Mouse (Mus musculus): ENCODE measurements around the gene Pitpnm2. TPM values are rescaled to one million over a fixed set of nuclear protein-coding genes. Genes with fewer than 3 reads are reported as not detected.
"Not testable (repeated sequence)": the region's sequence is repeated elsewhere in the genome, so short reads cannot be mapped to it uniquely, and the experiment has no call there.

Pitpnm2 gene
- polyA plus RNA-seq, 2 experiments, result 1.9 to 4.7 TPM

DNA sequence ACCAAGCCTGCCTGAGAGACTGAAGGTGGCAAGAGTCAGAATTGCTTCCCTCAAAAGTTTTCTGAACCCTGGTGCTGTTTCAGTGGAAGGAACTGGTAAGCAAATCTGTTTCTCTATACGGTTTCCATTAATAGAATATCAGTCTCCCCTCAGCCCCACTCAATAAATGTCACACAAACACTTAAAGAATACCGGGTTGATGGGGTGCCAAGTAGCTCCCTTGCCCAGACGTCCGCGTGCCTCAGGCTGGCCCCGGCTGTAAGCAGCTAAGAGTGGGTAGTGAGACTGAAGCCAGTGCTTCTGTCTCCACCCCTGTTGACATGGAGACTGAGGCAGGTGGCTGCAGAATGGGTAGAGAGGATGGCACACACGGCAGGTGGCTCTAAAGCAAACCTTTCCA is 30.6 kb downstream of the Pitpnm2 start:
- Histone ChIP-seq H3K4me2 (ENCODE audit: low read depth) (no peak overlapping the region), H3K9ac (replicated peaks) (no peak overlapping the region), H3K36me3 (replicated peaks; ENCODE audit: control insufficient read depth, insufficient read depth, low read depth) (no peaks in the 10 kb centered on the region), H3K4me3 (ENCODE audit: insufficient read depth in 1 of 2, low read depth in 2 of 2, low read length in 2 of 2) (no peak overlapping the region), H3K4me1 (replicated peaks; ENCODE audit: control insufficient read depth in 2 of 2, insufficient read depth in 2 of 2, low read length in 1 of 2) (peaks cover 0 to 9% of the 10 kb centered on the region in 2 experiments; a peak in 3 of 4 replicates), H3K27me3 (ENCODE audit: control insufficient read depth, insufficient read depth, low read length) (no peaks in the 10 kb centered on the region), H3K9me3 (ENCODE audit: control insufficient read depth, low read length) (no peaks in the 10 kb centered on the region), H3K27ac (no peak overlapping the region)
- ATAC-seq (ENCODE audit: insufficient read depth), result no peak
- 75% methylated on average over 7 of the region's 7 CpGs for WGBS (ENCODE audit: insufficient replicate concordance)
- no peak for TF ChIP-seq EP300 (IDR thresholded peaks at IDR 0.05; ENCODE audit: low read depth)
- no peak for TF ChIP-seq CTCF (IDR thresholded peaks at IDR 0.05; ENCODE audit: low read depth)
- DNase-seq (ENCODE audit: low read depth in 3 of 3, low spot score in 3 of 3), result no peak

DNA sequence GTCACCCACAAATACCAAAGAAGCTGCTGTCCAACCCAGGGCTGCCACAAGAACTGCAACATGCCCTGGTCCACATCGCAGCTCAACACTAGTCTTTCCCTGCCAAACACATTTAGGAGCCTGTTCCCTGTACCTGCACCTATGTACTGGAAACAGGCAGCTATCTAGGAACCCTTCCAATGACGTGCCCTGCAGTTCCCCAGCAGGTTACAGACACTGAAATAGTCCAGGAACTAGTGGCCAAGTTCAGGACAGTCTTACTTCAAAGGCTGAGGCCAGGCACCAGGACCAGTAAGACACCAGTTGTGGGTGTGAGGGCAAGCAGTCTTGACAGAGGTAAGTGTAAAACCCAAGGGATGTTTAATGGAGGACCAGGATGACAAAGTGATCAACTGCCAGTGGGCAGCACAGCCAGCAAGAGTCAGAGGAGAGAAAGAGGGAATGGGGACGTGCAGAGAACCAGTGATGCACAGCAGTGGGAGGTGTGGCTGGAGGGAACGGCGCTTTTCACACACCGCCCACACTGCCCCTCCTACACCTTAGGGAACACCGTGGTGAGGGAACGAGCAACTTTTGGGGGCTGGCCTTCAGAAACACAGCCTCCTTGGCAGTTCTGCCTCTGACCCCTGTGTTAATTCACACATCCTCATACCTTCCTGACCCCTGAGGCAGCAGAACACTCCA is 31.9 kb downstream of the Pitpnm2 start:
- TF ChIP-seq CTCF (IDR thresholded peaks at IDR 0.05; ENCODE audit: low read depth) (no peak), EP300 (IDR thresholded peaks at IDR 0.05; ENCODE audit: low read depth) (no peak)
- Histone ChIP-seq H3K4me3 (ENCODE audit: insufficient read depth in 1 of 2, low read depth in 2 of 2, low read length in 2 of 2) (no peak overlapping the region), H3K27ac (no peak overlapping the region), H3K27me3 (ENCODE audit: control insufficient read depth, insufficient read depth, low read length) (no peaks in the 10 kb centered on the region), H3K9ac (replicated peaks) (no peak overlapping the region), H3K4me2 (ENCODE audit: low read depth) (no peak overlapping the region), H3K9me3 (ENCODE audit: control insufficient read depth, low read length) (no peaks in the 10 kb centered on the region), H3K4me1 (replicated peaks; ENCODE audit: control insufficient read depth in 2 of 2, insufficient read depth in 2 of 2, low read length in 1 of 2) (peaks cover 0 to 12% of the 10 kb centered on the region in 2 experiments; a peak in 3 of 4 replicates), H3K36me3 (replicated peaks; ENCODE audit: control insufficient read depth, insufficient read depth, low read depth) (no peaks in the 10 kb centered on the region)
- DNase-seq (ENCODE audit: low read depth in 3 of 3, low spot score in 3 of 3), result no peak
- no peak for ATAC-seq (ENCODE audit: insufficient read depth)
- 53% methylated on average over 8 of the region's 8 CpGs for WGBS (ENCODE audit: insufficient replicate concordance)

DNA sequence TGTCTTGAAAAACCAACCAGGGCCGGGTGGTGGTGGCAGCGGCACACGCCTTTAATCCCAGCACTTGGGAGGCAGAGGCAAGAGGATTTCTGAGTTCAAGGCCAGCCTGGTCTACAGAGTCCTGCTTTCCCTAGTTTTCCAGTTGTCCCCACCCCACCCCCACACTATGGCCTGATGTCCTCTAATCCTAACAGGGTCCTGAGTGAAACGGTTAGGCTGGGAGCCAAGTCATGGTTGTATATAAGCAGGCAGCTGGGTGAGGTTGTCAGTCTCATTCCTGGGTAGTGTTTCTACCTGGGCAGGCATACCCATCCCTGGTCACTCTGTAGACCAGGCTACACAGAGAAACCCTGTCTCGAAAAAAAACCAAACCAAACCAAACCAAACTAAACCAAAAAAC is 32.5 kb downstream of the Pitpnm2 start:
- H3K36me3 ChIP-seq (replicated peaks; ENCODE audit: control insufficient read depth, insufficient read depth, low read depth); H3K4me3 ChIP-seq (ENCODE audit: insufficient read depth in 1 of 2, low read depth in 2 of 2, low read length in 2 of 2); H3K27ac ChIP-seq; H3K27me3 ChIP-seq (ENCODE audit: control insufficient read depth, insufficient read depth, low read length); H3K9ac ChIP-seq (replicated peaks); H3K4me2 ChIP-seq (ENCODE audit: low read depth); DNase-seq (ENCODE audit: low read depth in 3 of 3, low spot score in 3 of 3); H3K9me3 ChIP-seq (ENCODE audit: control insufficient read depth, low read length); ATAC-seq (ENCODE audit: insufficient read depth): not testable (repeated sequence)
- peaks cover 0 to 12% of the 10 kb centered on the region in 2 experiments; a peak in 3 of 4 replicates for H3K4me1 ChIP-seq (replicated peaks; ENCODE audit: control insufficient read depth in 2 of 2, insufficient read depth in 2 of 2, low read length in 1 of 2)
- WGBS (ENCODE audit: insufficient replicate concordance), result 72% methylated on average over 5 of the region's 5 CpGs

DNA sequence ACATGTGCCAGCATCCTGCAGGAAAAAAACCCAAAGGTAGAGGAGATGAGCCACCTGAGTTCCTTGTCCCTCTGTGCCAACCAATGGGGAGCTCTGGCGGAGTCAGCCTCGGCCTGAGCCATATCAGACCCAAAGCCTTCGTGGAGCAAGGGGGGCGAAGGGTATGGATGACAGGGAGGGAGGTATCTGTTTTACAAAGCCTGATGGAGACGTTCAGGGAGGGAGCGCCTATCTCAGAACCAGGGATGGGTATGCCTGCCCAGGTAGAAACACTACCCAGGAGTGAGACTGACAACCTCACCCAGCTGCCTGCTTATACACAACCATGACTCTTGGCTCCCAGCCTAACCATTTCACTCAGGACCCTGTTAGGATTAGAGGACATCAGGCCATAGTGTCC is 33.2 kb downstream of the Pitpnm2 start:
- ATAC-seq (ENCODE audit: insufficient read depth) (no peak), DNase-seq (ENCODE audit: low read depth in 3 of 3, low spot score in 3 of 3) (no peak)
- Histone ChIP-seq H3K4me3 (ENCODE audit: insufficient read depth in 1 of 2, low read depth in 2 of 2, low read length in 2 of 2) (no peak overlapping the region), H3K4me2 (ENCODE audit: low read depth) (no peak overlapping the region), H3K9me3 (ENCODE audit: control insufficient read depth, low read length) (no peaks in the 10 kb centered on the region), H3K9ac (replicated peaks) (no peak overlapping the region), H3K4me1 (replicated peaks; ENCODE audit: control insufficient read depth in 2 of 2, insufficient read depth in 2 of 2, low read length in 1 of 2) (peaks cover 0 to 7% of the 10 kb centered on the region in 2 experiments; a peak in 3 of 4 replicates), H3K27ac (no peak overlapping the region), H3K27me3 (ENCODE audit: control insufficient read depth, insufficient read depth, low read length) (no peaks in the 10 kb centered on the region), H3K36me3 (replicated peaks; ENCODE audit: control insufficient read depth, insufficient read depth, low read depth) (no peaks in the 10 kb centered on the region)
- WGBS (ENCODE audit: insufficient replicate concordance), result 70% methylated on average over 6 of the region's 6 CpGs
- TF ChIP-seq EP300 (IDR thresholded peaks at IDR 0.05; ENCODE audit: low read depth) (no peak), CTCF (IDR thresholded peaks at IDR 0.05; ENCODE audit: low read depth) (no peak)

DNA sequence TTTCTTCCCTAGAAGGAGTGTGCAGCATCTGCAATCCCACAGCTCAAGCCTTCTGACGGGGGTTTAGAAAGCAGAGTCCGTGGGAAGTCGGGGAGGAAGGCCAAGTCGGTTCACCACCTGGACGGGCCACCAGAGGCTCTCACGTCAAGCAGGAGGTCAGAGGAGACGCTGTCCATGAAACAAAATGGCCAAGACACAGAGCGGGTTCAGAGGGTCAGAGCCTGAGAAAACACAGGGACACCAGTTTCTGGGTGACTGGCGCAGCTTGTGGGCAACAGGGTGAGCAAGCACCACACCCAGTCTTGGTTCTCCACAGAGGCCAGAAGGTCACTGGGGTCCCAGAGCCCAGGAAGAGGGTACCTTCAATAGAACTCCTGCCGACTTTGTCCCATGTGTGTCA is 33.9 kb downstream of the Pitpnm2 start:
- H3K4me3 ChIP-seq (ENCODE audit: insufficient read depth in 1 of 2, low read depth in 2 of 2, low read length in 2 of 2), result no peak overlapping the region
- H3K27me3 ChIP-seq (ENCODE audit: control insufficient read depth, insufficient read depth, low read length), result no peaks in the 10 kb centered on the region
- no peak for ATAC-seq (ENCODE audit: insufficient read depth)
- peaks cover 2 to 9% of the 10 kb centered on the region in 2 experiments; a peak in 3 of 4 replicates for H3K4me1 ChIP-seq (replicated peaks; ENCODE audit: control insufficient read depth in 2 of 2, insufficient read depth in 2 of 2, low read length in 1 of 2)
- TF ChIP-seq CTCF (IDR thresholded peaks at IDR 0.05; ENCODE audit: low read depth) (no peak), EP300 (IDR thresholded peaks at IDR 0.05; ENCODE audit: low read depth) (no peak)
- no peaks in the 10 kb centered on the region for H3K9me3 ChIP-seq (ENCODE audit: control insufficient read depth, low read length)
- DNase-seq (ENCODE audit: low read depth in 3 of 3, low spot score in 3 of 3), result no peak
- no peak overlapping the region for H3K9ac ChIP-seq (replicated peaks)
- 66% methylated on average over 10 of the region's 10 CpGs for WGBS (ENCODE audit: insufficient replicate concordance)
- H3K27ac ChIP-seq, result no peak overlapping the region
- H3K36me3 ChIP-seq (replicated peaks; ENCODE audit: control insufficient read depth, insufficient read depth, low read depth), result no peaks in the 10 kb centered on the region
- H3K4me2 ChIP-seq (ENCODE audit: low read depth), result no peak overlapping the region

Data from liver, embryonic 14.5 days (tissue).